Mouse (Mus musculus): ENCODE data around the gene Prkce.

The Prkce gene

DNA sequence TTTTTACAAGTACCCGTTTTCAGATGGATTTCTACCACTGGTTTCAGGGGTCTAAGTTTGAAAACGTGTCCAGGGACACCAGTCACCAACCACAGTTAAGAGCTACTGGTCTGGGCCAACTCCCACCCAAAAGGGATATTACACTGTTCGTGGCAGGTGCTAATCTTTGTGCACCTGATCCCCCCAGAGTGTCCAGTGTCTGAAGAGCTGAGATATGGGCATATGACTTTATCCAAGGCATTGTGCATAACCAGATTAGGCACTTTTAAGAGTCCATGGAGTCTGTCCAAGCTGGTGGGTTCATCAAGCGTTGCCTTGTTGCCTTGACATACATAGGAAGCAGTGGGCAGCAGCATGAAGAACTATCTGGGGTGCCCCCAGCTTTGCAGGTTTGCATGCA, 254.4 kb downstream of the Prkce start:
- DNase-seq: no peak

DNA sequence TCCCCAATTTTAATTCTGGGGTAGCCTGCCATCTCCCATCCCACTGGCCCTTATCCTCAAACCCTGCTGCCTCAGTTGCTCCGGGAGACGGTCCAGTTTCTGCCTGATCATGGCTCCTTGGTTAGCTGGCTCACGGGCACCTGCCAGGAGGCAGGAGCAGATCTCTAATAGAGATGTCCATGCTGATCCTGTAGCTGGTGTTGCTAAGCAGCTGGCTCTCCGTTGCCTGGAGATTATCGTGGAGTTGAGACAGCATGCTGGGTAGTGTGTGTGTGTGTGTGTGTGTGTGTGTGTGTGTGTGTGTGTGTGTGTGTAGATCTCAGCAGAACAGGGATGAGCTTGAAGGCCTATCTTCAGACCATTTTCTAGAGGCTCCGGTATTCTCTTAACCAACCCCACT, 262.3 kb downstream of the Prkce start:
- DNase-seq: no peak

DNA sequence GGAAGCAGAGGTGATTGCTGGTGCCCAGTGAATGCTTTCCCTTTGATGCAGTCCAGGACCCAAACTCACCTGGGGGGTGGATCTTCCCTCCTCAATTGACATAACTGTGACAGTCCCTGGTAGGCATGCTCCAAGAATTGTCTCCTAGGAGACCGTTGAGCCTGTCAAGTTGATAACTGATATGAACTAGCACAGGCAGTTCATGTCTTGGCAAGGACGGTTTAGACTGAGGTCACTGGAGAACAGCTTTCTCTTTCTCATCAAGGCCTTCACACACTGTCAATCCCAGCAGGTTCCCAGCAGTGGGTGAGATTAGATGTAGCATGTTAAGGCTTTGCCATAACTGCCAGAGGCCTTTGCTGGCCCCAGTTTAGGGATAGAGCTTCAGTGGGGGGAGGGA, 265.5 kb downstream of the Prkce start:
- DNase-seq: no peak

DNA sequence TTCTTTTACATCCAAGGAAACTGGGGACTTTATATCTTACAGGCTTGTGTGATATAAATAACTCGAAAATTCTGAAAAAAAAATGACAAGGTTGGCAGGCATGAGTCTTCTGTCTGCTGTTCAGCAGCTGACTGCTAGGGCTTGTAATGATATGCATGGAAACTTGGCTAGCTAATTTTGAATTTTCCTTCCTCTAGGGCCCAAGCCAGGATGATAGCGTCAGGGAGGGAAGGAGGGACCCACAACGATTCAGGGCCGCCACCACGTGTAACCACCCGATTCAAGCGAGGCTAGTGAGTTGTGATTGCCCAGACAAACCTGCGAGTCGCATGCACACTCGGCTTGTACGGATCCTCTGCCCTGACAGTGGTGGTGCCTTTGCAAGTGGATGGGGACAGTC, 266.2 kb downstream of the Prkce start:
- no peak for DNase-seq

DNA sequence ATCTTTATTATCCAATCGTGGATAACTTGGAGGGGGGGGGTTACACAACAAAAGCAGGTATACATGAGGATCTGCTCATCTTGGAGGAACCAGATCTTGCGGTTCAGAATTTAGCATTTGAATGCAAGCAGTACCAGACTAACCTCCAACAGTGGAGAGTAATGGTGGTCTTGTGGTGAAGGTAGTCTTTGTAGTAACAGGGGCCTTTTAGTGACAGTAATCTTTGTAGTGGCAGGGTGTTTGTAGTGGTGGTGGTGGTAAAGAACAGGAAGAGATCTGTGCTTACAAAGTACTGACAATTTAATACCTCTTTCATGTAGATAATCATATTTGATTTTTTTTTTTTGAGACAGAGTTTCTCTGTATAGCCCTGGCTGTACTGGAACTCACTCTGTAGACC, 267.2 kb downstream of the Prkce start:
- no peak for DNase-seq

DNA sequence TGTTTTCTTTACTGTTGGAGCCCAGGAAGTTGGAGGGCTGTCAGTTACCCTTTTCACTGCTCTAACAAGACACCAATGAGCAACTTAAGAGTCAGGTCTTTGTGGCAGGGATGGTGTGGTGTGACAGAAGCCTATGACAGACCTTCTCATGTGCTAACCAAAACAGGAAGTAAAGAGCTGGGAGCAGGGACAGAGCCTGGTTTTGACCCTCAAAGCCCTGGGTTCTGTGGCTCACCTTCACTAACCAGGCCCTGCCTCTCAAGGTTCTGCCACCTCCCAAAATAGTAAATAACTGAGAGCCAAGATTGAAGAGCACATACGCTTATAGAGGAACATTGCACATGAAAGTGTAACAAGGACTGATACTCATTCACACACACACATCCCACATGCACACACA, 268.0 kb downstream of the Prkce start:
- DNase-seq: no peak

DNA sequence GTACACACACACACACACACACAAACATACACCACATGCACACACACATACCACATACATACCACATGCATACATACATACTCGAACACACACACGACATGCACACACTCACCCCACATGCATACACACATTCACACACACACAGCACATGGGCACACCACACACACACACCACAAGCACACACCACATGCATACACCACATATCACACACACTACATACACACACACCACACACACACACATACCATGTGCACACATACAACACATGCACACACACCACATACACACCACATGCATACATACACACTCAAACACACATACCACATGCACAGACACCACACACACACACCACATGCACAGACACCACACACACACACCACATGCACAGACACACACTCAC, 268.4 kb downstream of the Prkce start:
- DNase-seq: no peak

DNA sequence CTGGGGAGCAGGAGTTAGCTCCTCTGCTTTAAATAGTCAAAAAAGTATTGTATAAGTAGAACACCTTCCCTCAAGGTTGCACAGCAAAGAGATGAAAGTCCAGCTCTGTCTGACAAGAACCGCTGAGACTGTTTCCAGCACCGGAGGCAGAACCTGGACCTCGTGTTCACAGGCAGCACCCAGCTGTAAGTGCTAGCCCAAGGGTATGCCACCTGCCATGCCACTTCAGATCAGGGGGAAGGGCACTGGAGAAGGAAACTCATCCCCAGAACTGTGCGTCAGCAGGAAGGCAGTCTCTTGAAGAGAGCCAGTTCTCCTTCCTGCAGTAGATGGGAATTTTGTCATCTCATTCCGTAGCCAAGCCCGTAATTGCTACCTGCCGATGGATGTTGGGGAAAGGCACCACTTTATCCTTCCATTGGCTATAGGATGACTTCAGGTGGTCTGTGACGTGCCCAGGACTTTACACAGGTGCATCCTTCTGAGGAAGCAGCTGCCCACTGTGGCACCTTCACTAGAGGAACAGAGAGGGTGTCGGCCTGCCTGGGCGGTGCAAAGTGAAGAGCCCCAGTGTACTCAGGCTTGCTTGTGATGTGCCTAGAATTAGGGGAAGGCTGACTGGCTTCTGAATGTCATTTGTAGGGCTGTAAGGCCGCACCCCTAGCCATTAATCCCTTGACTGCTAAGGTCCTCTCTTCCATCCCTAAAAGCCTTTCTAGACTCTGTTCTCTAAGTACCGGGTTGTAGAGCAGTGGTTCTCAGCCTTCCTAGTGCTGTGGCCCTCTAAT, 269.2 kb downstream of the Prkce start:
- peak; percentile 52 to 64 for DNase-seq

DNA sequence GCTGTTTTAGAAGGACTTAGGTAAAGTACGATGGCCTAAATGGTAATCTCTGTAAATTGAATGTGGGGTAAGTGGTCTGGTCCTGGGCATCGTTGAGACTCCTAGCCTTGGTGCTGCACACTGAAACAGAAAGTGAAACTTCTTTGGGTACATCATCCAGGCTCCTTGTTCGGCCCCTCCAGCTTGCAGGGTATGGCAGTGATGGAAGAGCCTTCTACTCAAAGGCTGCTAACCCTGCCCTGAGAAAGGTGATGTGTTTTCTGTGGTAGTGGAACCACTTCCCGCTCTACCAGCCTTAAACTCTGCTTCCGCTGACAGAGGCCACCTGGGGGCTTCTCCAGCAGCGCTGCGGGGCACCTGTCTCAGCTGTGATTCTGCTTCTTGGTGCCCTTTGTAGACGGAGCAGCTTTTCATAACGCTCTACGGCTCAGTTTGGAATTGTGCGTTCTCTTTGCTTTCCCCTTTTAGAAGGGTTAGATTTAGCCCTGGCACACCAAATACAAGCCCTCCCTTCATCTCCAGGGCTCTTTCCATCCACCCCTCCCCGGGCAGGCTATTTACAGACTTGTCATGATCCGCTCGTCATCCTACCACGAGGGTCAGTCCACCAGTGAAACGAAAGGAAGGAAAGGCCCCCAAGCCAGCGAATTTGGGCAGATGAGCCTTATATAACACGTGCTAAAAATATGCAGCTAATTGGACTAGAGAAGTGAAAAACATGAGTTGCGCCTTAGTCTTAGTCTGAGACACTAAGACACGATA, 270.1 kb downstream of the Prkce start:
- peak in 1 of 2 experiments; percentile 17 for DNase-seq

DNA sequence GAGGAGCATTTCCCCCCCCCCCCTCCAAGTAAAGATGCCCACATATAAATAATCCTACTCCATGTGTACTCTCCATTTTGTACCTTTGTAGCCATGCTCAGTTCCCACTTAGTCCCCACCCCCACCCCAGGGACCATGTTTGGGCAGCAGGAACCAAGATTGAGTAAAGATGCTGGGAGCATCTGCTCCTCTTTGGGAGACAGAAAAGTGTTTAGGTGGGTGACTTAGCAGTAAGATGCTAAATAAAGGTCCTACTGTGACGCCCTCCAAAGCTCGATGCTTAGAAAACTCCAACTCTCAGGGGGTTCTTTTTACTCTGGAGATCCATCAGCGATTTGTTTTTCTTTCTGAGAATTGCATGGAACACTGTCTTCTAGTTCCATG, 270.7 kb downstream of the Prkce start:
- no peak for DNase-seq

DNA sequence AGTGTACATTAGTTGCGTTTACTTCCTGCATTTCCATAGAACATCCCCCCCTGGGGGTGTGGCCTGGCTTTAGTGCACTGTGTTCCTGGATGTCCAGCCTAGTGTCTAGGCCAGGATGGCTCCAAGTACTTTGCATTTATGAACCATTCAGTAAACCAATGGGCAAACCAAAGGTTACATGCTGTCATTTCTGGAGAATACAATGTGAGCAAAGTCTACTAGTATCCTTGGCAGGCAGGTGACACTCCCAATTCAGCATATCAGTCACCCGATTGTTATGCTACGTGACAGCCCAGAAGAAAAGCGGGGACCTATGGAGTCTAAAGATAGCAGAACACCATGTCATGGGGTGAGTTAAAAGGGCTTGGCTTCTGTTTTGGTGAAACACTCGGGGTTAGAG, 271.2 kb downstream of the Prkce start:
- no peak for DNase-seq

DNA sequence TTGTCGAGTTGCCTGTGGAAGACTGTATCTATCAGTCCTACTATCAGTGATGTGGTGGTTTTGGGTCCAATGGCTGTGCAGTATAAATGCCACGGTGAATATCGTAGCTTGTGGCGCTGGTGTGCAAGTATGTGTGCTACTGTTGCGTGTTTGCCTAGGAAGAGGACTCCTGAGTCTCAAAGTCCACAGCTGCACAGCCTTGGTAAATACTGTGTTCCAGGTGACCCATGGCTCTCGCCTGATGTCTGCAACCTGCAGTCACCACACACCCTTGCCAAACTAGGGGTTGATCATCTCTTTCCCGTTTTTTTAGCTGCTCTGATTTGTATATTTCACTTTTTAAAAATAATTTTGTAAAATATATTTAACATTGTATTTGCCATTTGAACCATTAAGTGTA, 273.5 kb downstream of the Prkce start:
- no peak for DNase-seq

DNA sequence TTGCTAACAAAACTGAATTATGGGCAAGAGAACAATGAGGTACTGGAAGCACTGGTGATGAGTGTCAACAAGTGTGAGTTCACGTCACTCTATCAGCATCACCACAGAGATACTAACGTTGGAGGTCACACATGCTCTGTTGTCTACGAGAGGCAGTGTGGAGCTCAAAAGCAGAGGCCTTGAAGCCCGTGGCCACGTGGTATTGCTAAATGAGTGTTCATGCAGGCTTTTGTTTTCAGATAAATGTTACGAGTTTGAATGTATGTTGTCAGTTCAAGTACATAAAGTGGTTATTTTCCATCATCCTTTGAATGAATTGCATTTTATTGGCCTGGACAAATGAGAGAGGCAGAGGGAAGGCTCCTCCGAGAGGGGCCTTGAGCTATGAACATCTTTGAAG, 276.3 kb downstream of the Prkce start:
- no peak for DNase-seq

DNA sequence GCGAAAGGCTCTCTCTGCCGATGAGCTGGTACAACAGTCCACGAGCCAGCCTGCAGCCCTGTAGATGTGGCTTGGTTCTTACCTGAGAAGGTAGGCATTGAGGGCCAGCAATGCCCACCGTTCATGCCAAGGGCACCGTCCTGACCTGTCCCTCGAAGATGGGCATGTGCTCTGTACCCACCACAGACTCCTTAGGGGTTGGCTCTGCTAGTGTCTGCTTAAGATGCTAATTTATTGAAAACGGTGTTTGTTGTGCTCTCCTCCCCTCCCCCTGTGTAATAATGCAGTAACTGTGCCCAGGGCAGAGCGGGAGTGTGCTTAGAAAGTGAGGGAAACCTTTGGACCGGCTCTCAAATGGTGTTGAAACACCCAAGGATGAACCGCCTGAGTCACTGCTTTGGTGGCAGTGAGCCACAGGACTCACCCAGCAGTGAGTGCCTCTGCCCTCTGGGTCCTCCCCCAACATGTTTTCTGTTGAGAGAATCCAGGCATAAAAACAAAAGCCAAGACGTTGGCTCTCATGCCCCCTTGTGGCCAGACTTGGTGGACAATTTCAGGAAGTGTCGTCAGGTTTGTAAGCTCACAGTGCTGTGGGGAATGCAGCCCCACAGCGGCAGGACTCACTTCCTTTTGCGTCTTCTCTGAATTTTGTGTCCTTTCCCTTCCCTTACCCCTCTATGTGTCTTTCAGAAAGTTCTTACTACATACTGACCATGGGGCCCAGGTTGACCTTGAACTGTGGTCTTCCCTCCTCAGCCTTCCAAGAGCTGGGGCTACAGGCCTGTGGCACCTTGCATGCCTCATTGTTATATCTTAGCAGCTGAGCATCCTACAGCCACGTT, 277.2 kb downstream of the Prkce start:
- peak; percentile 94 to 96 for DNase-seq

DNA sequence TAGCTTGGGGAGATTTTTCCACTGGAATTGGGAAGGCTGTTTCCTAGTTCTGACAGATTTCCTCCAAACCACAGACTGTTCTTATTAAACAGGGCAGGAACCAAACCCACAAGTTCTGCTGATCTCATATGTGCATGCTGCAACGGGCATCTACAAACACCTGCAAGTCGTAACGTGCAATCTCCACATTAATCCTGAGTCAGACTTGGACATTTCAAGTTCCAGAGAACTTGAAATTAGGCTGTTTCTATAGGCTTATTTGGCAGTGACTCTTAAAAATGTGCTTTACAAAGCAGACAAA, 277.8 kb downstream of the Prkce start:
- no peak for DNase-seq

DNA sequence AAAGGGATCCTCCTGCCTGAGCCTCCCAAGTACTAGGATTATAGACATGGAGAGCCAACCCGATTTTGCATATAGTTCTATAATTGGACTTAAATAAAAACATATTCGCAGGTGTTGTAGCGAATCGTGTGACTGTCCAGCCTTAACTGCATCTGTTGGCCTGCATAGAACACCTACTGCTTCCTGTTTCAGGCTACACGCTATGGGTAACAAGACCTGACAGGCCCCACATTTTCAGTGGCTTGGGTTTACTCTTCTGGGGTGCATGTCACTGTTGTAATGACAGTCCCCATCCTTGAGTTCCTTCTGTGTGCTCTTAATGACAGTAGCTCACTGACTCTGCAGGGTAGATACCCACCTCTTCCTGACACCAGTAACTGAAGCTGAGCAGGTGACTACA, 278.3 kb downstream of the Prkce start:
- no peak for DNase-seq

DNA sequence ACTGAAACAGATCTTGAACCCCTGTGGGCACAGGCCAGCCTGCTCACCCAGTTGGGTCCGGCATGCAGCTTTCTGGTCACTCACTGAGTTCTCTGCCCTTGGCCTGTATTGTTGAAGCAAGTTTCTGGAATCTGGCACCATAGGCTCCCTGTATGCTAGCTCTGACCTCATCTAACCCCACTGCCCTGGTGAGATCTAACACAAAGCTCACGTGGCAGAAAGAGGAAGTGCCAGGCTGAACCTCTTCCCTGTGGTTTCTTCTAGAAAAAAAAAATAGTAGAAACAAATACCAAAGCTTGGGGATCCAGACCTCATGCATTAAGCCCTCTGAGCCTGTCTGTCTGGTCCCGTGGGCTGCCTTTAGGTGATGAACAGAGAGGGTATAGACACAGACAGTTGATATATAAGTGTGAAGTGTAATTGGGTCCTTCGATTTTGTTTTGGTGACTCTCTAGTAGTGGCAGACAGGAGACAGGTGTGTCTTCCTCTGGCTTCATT, 279.6 kb downstream of the Prkce start:
- peak; percentile 46 to 57 for DNase-seq

DNA sequence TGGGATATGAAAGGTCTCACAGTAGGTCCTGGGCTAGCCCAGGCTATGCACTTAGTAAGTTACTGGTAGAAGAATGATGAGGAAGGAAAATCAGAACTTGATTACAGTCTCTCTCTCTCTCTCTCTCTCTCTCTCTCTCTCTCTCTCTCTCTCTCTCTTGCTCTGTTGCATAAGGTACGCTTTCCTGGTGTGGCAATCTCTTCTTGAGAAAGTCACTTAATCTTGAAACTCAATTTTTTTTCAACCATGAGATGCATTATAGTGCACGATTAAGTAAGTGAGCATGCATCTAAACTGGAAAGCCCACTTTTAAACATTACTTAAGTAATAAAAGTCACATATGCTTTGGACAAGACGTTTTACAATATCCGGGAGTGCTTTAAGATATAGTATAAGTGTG, 285.3 kb downstream of the Prkce start:
- DNase-seq: no peak

DNA sequence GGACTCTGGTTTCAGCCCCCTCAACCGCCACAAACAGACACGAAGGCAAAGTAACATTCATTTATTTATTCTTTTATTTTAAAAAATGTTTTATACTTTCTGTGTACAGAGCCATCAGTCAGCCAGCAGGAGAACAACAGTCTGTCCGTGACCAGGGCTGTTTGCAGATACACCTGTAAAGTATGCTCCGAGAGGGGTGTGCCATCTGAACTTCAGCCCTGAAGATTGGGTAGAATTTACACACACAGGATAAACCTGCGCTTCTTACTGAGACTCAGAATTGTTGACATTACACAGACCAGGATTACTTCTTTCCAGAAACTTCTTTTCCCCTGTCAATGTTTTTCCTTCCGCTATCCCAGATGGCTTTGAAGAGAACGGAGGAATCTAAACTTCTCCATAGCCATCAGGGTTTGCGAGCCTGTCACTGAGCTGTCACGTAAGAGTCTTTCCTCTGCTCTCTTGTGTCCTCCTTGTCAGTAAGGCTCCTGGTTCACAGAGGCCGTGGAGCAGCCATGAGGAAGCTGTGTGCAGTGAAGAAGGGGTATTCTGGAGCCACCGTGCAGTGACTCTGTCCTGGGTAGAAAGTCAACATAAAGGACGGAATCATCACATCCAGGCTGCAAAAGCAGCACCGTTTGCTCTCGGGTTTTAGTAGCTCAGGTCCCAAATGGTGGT, 286.2 kb downstream of the Prkce start:
- no peak for DNase-seq

DNA sequence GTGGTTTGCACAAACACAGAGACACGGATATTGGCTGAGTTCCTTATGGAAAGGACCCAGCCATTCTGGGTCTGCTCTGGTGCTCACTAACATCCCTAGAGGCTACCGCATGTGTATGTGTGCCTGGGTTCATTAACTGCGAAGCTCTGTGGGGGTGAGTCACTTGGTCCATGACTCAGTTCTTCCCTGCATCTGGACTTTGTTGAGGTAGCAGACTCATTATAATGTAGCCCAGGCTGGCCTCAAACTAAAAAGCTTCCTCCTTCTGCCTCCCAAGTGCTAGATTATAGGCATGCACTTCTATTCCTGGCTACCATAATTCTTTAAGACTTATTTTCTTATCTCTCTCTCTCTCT, 286.7 kb downstream of the Prkce start:
- no peak for DNase-seq

DNA sequence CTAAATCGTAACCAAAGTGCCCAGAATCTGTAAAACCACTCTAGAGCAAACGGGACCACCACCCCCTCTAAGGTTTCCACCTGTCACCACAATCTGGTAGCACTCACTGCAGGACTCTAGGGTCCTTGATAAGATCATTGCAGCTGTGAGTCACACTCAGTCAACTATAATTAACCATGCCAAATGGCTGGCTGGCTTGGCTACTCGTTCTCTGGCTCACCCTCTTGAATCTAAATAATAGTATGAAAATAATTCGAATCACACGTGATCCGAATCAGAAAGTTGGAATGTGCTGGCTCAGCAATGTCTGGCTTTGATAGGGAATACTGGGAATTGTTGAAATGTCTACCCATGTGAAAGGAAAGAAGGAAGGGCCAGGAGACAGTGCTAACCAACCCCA, 288.9 kb downstream of the Prkce start:
- no peak for DNase-seq

DNA sequence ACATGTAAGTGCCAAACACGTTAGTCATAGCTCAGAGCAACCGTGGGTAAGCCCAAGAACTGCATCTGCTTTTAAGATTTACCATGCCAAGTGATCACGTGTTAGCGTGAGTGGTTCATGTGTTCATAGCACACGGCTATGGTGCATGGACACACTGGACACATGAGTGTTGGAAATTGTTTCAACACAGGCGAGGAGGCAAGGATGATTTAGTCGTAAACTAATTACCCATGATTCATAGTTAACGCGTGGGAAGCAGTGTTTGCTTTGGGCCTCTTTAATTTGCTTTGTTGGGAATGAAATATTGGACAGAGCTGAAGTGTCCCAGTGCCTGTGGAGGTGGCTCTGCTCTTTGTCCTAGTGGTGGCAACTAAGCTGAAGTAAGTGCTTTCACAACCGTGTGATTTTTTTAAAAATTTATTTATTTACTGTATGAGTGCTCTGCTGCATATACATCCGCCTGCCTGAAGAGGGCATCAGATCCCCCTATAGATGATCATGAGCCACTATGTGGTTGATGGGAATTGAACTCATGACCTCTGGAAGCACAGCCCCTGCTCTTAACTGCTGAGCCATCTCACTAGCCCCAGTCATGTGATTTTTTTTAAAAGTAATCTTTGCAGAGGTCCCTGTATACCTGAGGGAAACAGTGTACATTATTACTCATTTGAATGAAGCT, 290.9 kb downstream of the Prkce start:
- DNase-seq: no peak

All from lung, adult 18-20 months (tissue).